ENCODE assay signal across 15 mouse cellular contexts in genomic region chr7:100993166-100993565, GRCm38 (mm10). TPM values are rescaled to one million over a fixed set of nuclear protein-coding genes. Genes with fewer than 3 reads are reported as not detected.
DNase-seq lines count a peak whose midpoint lies in the region; ATAC-seq and TF ChIP-seq lines count a peak whose summit lies in the region.
"Had no signal": no experiment of that assay in that cellular context is flagged by ENCODE, and none has a peak within 500 bp of the region (broad histone marks: within the 10 kb centered on the region; RNA-seq: fewer than 3 reads in every experiment).

No protein-coding gene starts in this region.

- WGBS in kidney, postnatal 0 days = 62% methylated on average over 4 of the region's 4 CpGs
- 72% methylated on average over 4 of the region's 4 CpGs for WGBS in kidney, embryonic 15.5 days
- 41% methylated on average over 4 of the region's 4 CpGs for WGBS in midbrain, embryonic 15.5 days

- no peak overlapping the region for H3K4me3 ChIP-seq in kidney, postnatal 0 days (replicated peaks; ENCODE audit: low read depth, low read length)
- no peak overlapping the region for H3K4me3 ChIP-seq in kidney, embryonic 15.5 days (replicated peaks)
- no peak overlapping the region for H3K4me3 ChIP-seq in left cerebral cortex, adult 2 months
- H3K4me3 ChIP-seq in midbrain, embryonic 15.5 days = no peak overlapping the region
- H3K4me3 ChIP-seq: neural tube, embryonic 15.5 days had no signal

- H3K27ac ChIP-seq in kidney, postnatal 0 days = peak overlapping the region; percentile 13; the same call in 1 of the 2 replicates
- no peak overlapping the region for H3K27ac ChIP-seq in kidney, embryonic 15.5 days
- H3K27ac ChIP-seq in left cerebral cortex, adult 2 months = no peak overlapping the region
- H3K27ac ChIP-seq in midbrain, embryonic 15.5 days = no peak overlapping the region
- H3K27ac ChIP-seq: neural tube, embryonic 15.5 days had no signal

- TF ChIP-seq CTCF in kidney, postnatal 0 days (IDR thresholded peaks at IDR 0.05; ENCODE audit: low read depth) = no peak
- no peak for TF ChIP-seq CTCF in left cerebral cortex, adult 2 months (IDR thresholded peaks at IDR 0.05)

- H3K36me3 ChIP-seq in kidney, postnatal 0 days (ENCODE audit: insufficient read depth, low read length) = no peaks in the 10 kb centered on the region
- H3K36me3 ChIP-seq in kidney, embryonic 15.5 days = no peaks in the 10 kb centered on the region
- H3K36me3 ChIP-seq in midbrain, embryonic 15.5 days (replicated peaks) = no peaks in the 10 kb centered on the region
- H3K36me3 ChIP-seq: neural tube, embryonic 15.5 days had no signal

- DNase-seq in kidney, postnatal 0 days (ENCODE audit: low spot score) = no peak
- DNase-seq in gastrocnemius, postnatal 10 days = peak; percentile 54
- DNase-seq in heart, postnatal 10 days = peak; percentile 89 to 90
- peak; percentile 57 to 59 for DNase-seq in lung, postnatal 4 days
- no peak for DNase-seq in left cerebral cortex, adult 2 months (ENCODE audit: extremely low spot score in 1 of 2, low spot score in 2 of 2)
- DNase-seq: cerebellum, postnatal 25 days; liver, postnatal 0 days; spleen, adult 18-20 months; thymus, adult 18-20 months had no signal

- ATAC-seq in kidney, postnatal 0 days (replicated peaks; ENCODE audit: low FRiP score, low read depth) = 0 out of 2 replicates have a peak, but pooled peaks have one; percentile 21
- ATAC-seq in kidney, embryonic 15.5 days (replicated peaks; ENCODE audit: low FRiP score) = no peak
- no peak for ATAC-seq in inflammation-experienced regulatory T-cells, adult 6 months
- no peak for ATAC-seq in midbrain, embryonic 15.5 days (replicated peaks)
- ATAC-seq: hindbrain, embryonic 16.5 days; liver, postnatal 0 days; midbrain, embryonic 16.5 days had no signal

- intact Hi-C loops in heart, postnatal 10 days (cut with DNase I) = loop anchor here (2.0 kb wide), 1 partner anchor 18 kb away; no protein-coding TSS in a partner anchor
- intact Hi-C loops in left cerebral cortex, adult 2 months (cut with DNase I) = loop anchor here (10.0 kb wide), 1 partner anchor 242 kb away; no protein-coding TSS in a partner anchor

- no peak overlapping the region for H3K9ac ChIP-seq in kidney, postnatal 0 days (ENCODE audit: low read depth, low read length)
- no peak overlapping the region for H3K9ac ChIP-seq in kidney, embryonic 15.5 days
- H3K9ac ChIP-seq in midbrain, embryonic 15.5 days = no peak overlapping the region
- H3K9ac ChIP-seq: liver, postnatal 0 days; neural tube, embryonic 15.5 days had no signal

- H3K4me1 ChIP-seq in kidney, postnatal 0 days (replicated peaks; ENCODE audit: insufficient read depth, low read length) = peaks cover 9% of the 10 kb centered on the region; the same call in 1 of the 2 replicates
- H3K4me1 ChIP-seq in kidney, embryonic 15.5 days = peaks cover 17% of the 10 kb centered on the region
- no peaks in the 10 kb centered on the region for H3K4me1 ChIP-seq in midbrain, embryonic 15.5 days

- H3K27me3 ChIP-seq in kidney, postnatal 0 days (ENCODE audit: insufficient read depth, low read length) = no peaks in the 10 kb centered on the region
- no peaks in the 10 kb centered on the region for H3K27me3 ChIP-seq in kidney, embryonic 15.5 days
- no peaks in the 10 kb centered on the region for H3K27me3 ChIP-seq in midbrain, embryonic 15.5 days (replicated peaks)
- H3K27me3 ChIP-seq: neural tube, embryonic 15.5 days had no signal

- no peak overlapping the region for H3K4me2 ChIP-seq in kidney, postnatal 0 days (ENCODE audit: low read length)
- no peak overlapping the region for H3K4me2 ChIP-seq in kidney, embryonic 15.5 days
- H3K4me2 ChIP-seq in midbrain, embryonic 15.5 days = no peak overlapping the region
- H3K4me2 ChIP-seq: neural tube, embryonic 15.5 days had no signal

- no peaks in the 10 kb centered on the region for H3K9me3 ChIP-seq in kidney, postnatal 0 days (replicated peaks; ENCODE audit: low read length)
- H3K9me3 ChIP-seq in kidney, embryonic 15.5 days (replicated peaks) = no peaks in the 10 kb centered on the region
- H3K9me3 ChIP-seq in midbrain, embryonic 15.5 days = no peaks in the 10 kb centered on the region
- H3K9me3 ChIP-seq: neural tube, embryonic 15.5 days had no signal

RNA-seq across cellular contexts. Expression of gene P2ry6, which starts 18.7 kb away (rescaled TPM):
- 4.8 and 5.0 TPM in 2 replicates for polyA plus RNA-seq in kidney, postnatal 0 days (2015; fragmentation: Nextera tagmentation; extraction: Ambion mirVana)
- polyA plus RNA-seq in kidney, embryonic 15.5 days (2015; fragmentation: Nextera tagmentation; extraction: Ambion mirVana) = 5.2 TPM in 2 replicates
- total RNA-seq in gastrocnemius, postnatal 10 days (2021) = 1 to 10 TPM; 2.3 to 4.0 TPM
- 1 to 10 TPM; 3.7 to 3.9 TPM for total RNA-seq in heart, postnatal 10 days (2021)
- under 1 TPM in 1 of 3 experiments, not detected in 2; 0.60 TPM for polyA plus RNA-seq in inflammation-experienced regulatory T-cells, adult 6 months (2017; shearing (Covaris generic))
- total RNA-seq in left cerebral cortex, adult 2 months (2021) = 1 to 10 TPM; 2.3 to 4.0 TPM
- polyA plus RNA-seq in midbrain, embryonic 15.5 days (2015; fragmentation: Nextera tagmentation; extraction: Ambion mirVana) = 3.2 and 3.6 TPM in 2 replicates

RNA-seq across cellular contexts. Expression of gene P2ry2, which starts 19.5 kb away (rescaled TPM):
- polyA plus RNA-seq in kidney, postnatal 0 days (2015; fragmentation: Nextera tagmentation; extraction: Ambion mirVana) = 4.0 and 4.2 TPM in 2 replicates
- polyA plus RNA-seq in kidney, embryonic 15.5 days (2015; fragmentation: Nextera tagmentation; extraction: Ambion mirVana) = 1.1 and 1.5 TPM in 2 replicates
- 10 to 100 TPM; 56.5 to 57.9 TPM for total RNA-seq in gastrocnemius, postnatal 10 days (2021)
- 10 to 100 TPM; 13.5 to 15.8 TPM for total RNA-seq in heart, postnatal 10 days (2021)
- not detected for polyA plus RNA-seq in inflammation-experienced regulatory T-cells, adult 6 months (2017; shearing (Covaris generic))
- total RNA-seq in left cerebral cortex, adult 2 months (2021) = under 1 TPM; 0.68 to 0.82 TPM
- 0.13 and 0.17 TPM in 2 replicates for polyA plus RNA-seq in midbrain, embryonic 15.5 days (2015; fragmentation: Nextera tagmentation; extraction: Ambion mirVana)

Comparison
In these comparisons a context has a peak if more than half of its experiments do, and no peak if none do; other contexts are left out.
1. DNase-seq: peak in gastrocnemius, postnatal 10 days (single experiment), heart, postnatal 10 days (2 of 2) and lung, postnatal 4 days (2 of 2); none in kidney, postnatal 0 days (single experiment) and left cerebral cortex, adult 2 months (0 of 2).